11 mouse cellular contexts compared by ENCODE assay signal in genomic region chr3:89386438-89387420, GRCm38 (mm10). TPM values are rescaled to one million over a fixed set of nuclear protein-coding genes. Genes with fewer than 3 reads are reported as not detected.
A peak's percentile ranks its signal among the peaks of the same experiment; 100 is the strongest.
DNase-seq lines count a peak whose midpoint lies in the region; ATAC-seq lines count a peak whose summit lies in the region.
"Had no signal": no experiment of that assay in that cellular context is flagged by ENCODE, and none has a peak within 500 bp of the region (broad histone marks: within the 10 kb centered on the region; RNA-seq: fewer than 3 reads in every experiment).

No protein-coding gene starts in this region.

- peak; percentile 61 for DNase-seq in gastrocnemius, postnatal 25 days
- DNase-seq in gastrocnemius, postnatal 36 days: no peak
- DNase-seq in limb, embryonic 10.5 days (ENCODE audit: low spot score): no peak
- peak; percentile 47 to 66 for DNase-seq in thymus, postnatal 36 days
- DNase-seq in urinary bladder, adult 18-20 months (ENCODE audit: low spot score in 2 of 2): no peak
- no peak for DNase-seq in ovary, postnatal 14 days (ENCODE audit: low spot score)
- DNase-seq: left cerebral cortex, postnatal 4 days had no signal

- H3K27me3 ChIP-seq in midbrain, embryonic 13.5 days: peaks cover 6% of the 10 kb centered on the region; the same call in 1 of the 2 replicates
- H3K27me3 ChIP-seq in midbrain, embryonic 15.5 days (replicated peaks): no peaks in the 10 kb centered on the region
- peaks cover 40% of the 10 kb centered on the region for H3K27me3 ChIP-seq in limb, embryonic 10.5 days (ENCODE audit: low read depth, poor library complexity, severe bottlenecking)

- H3K9me3 ChIP-seq in midbrain, embryonic 13.5 days: no peaks in the 10 kb centered on the region
- no peaks in the 10 kb centered on the region for H3K9me3 ChIP-seq in midbrain, embryonic 15.5 days
- no peaks in the 10 kb centered on the region for H3K9me3 ChIP-seq in limb, embryonic 10.5 days (replicated peaks)

- ATAC-seq in midbrain, embryonic 13.5 days: no peak
- no peak for ATAC-seq in midbrain, embryonic 15.5 days (replicated peaks)

- H3K4me2 ChIP-seq in midbrain, embryonic 13.5 days (replicated peaks): no peak overlapping the region
- H3K4me2 ChIP-seq in midbrain, embryonic 15.5 days: no peak overlapping the region

- no peak overlapping the region for H3K27ac ChIP-seq in midbrain, embryonic 13.5 days
- H3K27ac ChIP-seq in midbrain, embryonic 15.5 days: no peak overlapping the region
- peak overlapping the region; percentile 54; the same call in 1 of the 2 replicates for H3K27ac ChIP-seq in limb, embryonic 10.5 days

- H3K4me3 ChIP-seq in midbrain, embryonic 13.5 days (replicated peaks): no peak overlapping the region
- no peak overlapping the region for H3K4me3 ChIP-seq in midbrain, embryonic 15.5 days
- H3K4me3 ChIP-seq in limb, embryonic 10.5 days: peak overlapping the region; percentile 16; the same call in 1 of the 2 replicates

- 54% methylated on average over 17 of the region's 17 CpGs for WGBS in midbrain, embryonic 13.5 days
- 52% methylated on average over 17 of the region's 17 CpGs for WGBS in midbrain, embryonic 15.5 days
- 53% methylated on average over 17 of the region's 17 CpGs for WGBS in limb, embryonic 10.5 days

- peaks cover 30% of the 10 kb centered on the region for H3K4me1 ChIP-seq in midbrain, embryonic 13.5 days (replicated peaks)
- H3K4me1 ChIP-seq in midbrain, embryonic 15.5 days: peaks cover 21% of the 10 kb centered on the region
- H3K4me1 ChIP-seq in limb, embryonic 10.5 days: peaks cover 71% of the 10 kb centered on the region

- peak overlapping the region; percentile 20; the same call in 1 of the 2 replicates for H3K9ac ChIP-seq in midbrain, embryonic 13.5 days (replicated peaks)
- H3K9ac ChIP-seq in midbrain, embryonic 15.5 days: no peak overlapping the region

- no peaks in the 10 kb centered on the region for H3K36me3 ChIP-seq in midbrain, embryonic 13.5 days
- no peaks in the 10 kb centered on the region for H3K36me3 ChIP-seq in midbrain, embryonic 15.5 days (replicated peaks)
- no peaks in the 10 kb centered on the region for H3K36me3 ChIP-seq in limb, embryonic 10.5 days

- intact Hi-C loops in gastrocnemius, postnatal 36 days (cut with DNase I): no loop called here

RNA-seq across cellular contexts. Expression of gene Zbtb7b, which starts 7.8 kb away (rescaled TPM):
- total RNA-seq in gastrocnemius, postnatal 25 days (2021): 10 to 100 TPM; 23.0 to 23.7 TPM
- 10 to 100 TPM; 23.4 to 24.5 TPM for total RNA-seq in gastrocnemius, postnatal 36 days (2021)
- polyA plus RNA-seq in midbrain, embryonic 13.5 days (2015; fragmentation: Nextera tagmentation; extraction: Ambion mirVana): 0.45 and 0.54 TPM in 2 replicates
- polyA plus RNA-seq in midbrain, embryonic 15.5 days (2015; fragmentation: Nextera tagmentation; extraction: Ambion mirVana): 0.59 and 0.64 TPM in 2 replicates
- 0.38 and 0.49 TPM in 2 replicates for polyA plus RNA-seq in limb, embryonic 10.5 days (2016; fragmentation: Nextera tagmentation; extraction: Ambion mirVana)

RNA-seq across cellular contexts. Expression of gene Lenep, which starts 15.9 kb away (rescaled TPM):
- 1 to 10 TPM in 1 of 2 experiments, not detected in 1; 1.2 TPM for total RNA-seq in gastrocnemius, postnatal 25 days (2021)
- total RNA-seq in gastrocnemius, postnatal 36 days (2021): under 1 TPM in 1 of 2 experiments, not detected in 1; 0.25 TPM
- 1.5 TPM in 1 of 2 replicates, not detected in the other for polyA plus RNA-seq in midbrain, embryonic 13.5 days (2015; fragmentation: Nextera tagmentation; extraction: Ambion mirVana)
- 0.22 and 2.3 TPM in 2 replicates for polyA plus RNA-seq in midbrain, embryonic 15.5 days (2015; fragmentation: Nextera tagmentation; extraction: Ambion mirVana)
- polyA plus RNA-seq in limb, embryonic 10.5 days (2016; fragmentation: Nextera tagmentation; extraction: Ambion mirVana): 0.26 TPM in 1 of 2 replicates, not detected in the other

RNA-seq across cellular contexts. Expression of gene Dcst1, which starts 21.7 kb away (rescaled TPM):
- total RNA-seq in gastrocnemius, postnatal 25 days (2021): not detected
- not detected for total RNA-seq in gastrocnemius, postnatal 36 days (2021)
- polyA plus RNA-seq in midbrain, embryonic 13.5 days (2015; fragmentation: Nextera tagmentation; extraction: Ambion mirVana): 0.88 and 0.93 TPM in 2 replicates
- polyA plus RNA-seq in midbrain, embryonic 15.5 days (2015; fragmentation: Nextera tagmentation; extraction: Ambion mirVana): 0.89 and 0.99 TPM in 2 replicates
- 0.25 and 0.30 TPM in 2 replicates for polyA plus RNA-seq in limb, embryonic 10.5 days (2016; fragmentation: Nextera tagmentation; extraction: Ambion mirVana)
- total RNA-seq: neutrophil, adult 5-6 weeks had no signal

RNA-seq across cellular contexts. Expression of gene Flad1, which starts 24.9 kb away (rescaled TPM):
- 10 to 100 TPM; 43.3 to 44.5 TPM for total RNA-seq in gastrocnemius, postnatal 25 days (2021)
- total RNA-seq in gastrocnemius, postnatal 36 days (2021): 10 to 100 TPM; 36.7 to 43.6 TPM
- polyA plus RNA-seq in midbrain, embryonic 13.5 days (2015; fragmentation: Nextera tagmentation; extraction: Ambion mirVana): 37.2 and 37.8 TPM in 2 replicates
- polyA plus RNA-seq in midbrain, embryonic 15.5 days (2015; fragmentation: Nextera tagmentation; extraction: Ambion mirVana): 35.9 and 36.5 TPM in 2 replicates
- polyA plus RNA-seq in limb, embryonic 10.5 days (2016; fragmentation: Nextera tagmentation; extraction: Ambion mirVana): 22.2 and 26.1 TPM in 2 replicates

RNA-seq across cellular contexts. Expression of gene Dcst2, which starts 25.0 kb away (rescaled TPM):
- not detected for total RNA-seq in gastrocnemius, postnatal 25 days (2021)
- total RNA-seq in gastrocnemius, postnatal 36 days (2021): not detected
- polyA plus RNA-seq in midbrain, embryonic 13.5 days (2015; fragmentation: Nextera tagmentation; extraction: Ambion mirVana): 0.19 and 0.24 TPM in 2 replicates
- polyA plus RNA-seq in midbrain, embryonic 15.5 days (2015; fragmentation: Nextera tagmentation; extraction: Ambion mirVana): 0.14 and 0.17 TPM in 2 replicates
- polyA plus RNA-seq in limb, embryonic 10.5 days (2016; fragmentation: Nextera tagmentation; extraction: Ambion mirVana): 0.24 TPM in 1 of 2 replicates, not detected in the other
- total RNA-seq: heart, postnatal 14 days; neutrophil, adult 5-6 weeks had no signal

Comparison
In these comparisons a context has a peak if more than half of its experiments do, and no peak if none do; other contexts are left out.
1. DNase-seq: peak in gastrocnemius, postnatal 25 days (single experiment) and thymus, postnatal 36 days (2 of 2); none in gastrocnemius, postnatal 36 days (0 of 2), limb, embryonic 10.5 days (single experiment), urinary bladder, adult 18-20 months (0 of 2) and ovary, postnatal 14 days (single experiment).